Mouse (Mus musculus) midbrain, embryonic 12.5 days (tissue): ENCODE measurements around the gene Tex37. TPM values are rescaled to one million over a fixed set of nuclear protein-coding genes. Genes with fewer than 3 reads are reported as not detected.

Experiments
- ATAC-seq: fragments of 200-750 bp; cut with Nextera tagmentation; 2 replicates; pipeline ENCODE4 v1.8.0; 2017; ENCODE audit warnings: low read depth, moderate TSS enrichment, moderate library complexity; ENCODE audit not compliant: low FRiP score
- H3K27ac ChIP-seq: fragments of 300-500 bp; sonication (generic); replicated peaks from 2 replicates; pipeline ENCODE4 v1.5.1; 2016; ENCODE audit warnings: mild to moderate bottlenecking
- H3K27me3 ChIP-seq: fragments of 300-500 bp; sonication (generic); 2 replicates; pipeline ENCODE4 v1.6.1; 2016; ENCODE audit warnings: mild to moderate bottlenecking
- H3K36me3 ChIP-seq: fragments of 300-500 bp; sonication (generic); 2 replicates; pipeline ENCODE4 v1.6.1; 2016
- H3K4me1 ChIP-seq: fragments of 300-500 bp; sonication (generic); 2 replicates; pipeline ENCODE4 v1.6.1; 2016
- H3K4me2 ChIP-seq: fragments of 300-500 bp; sonication (generic); replicated peaks from 2 replicates; pipeline ENCODE4 v1.6.1; 2016; ENCODE audit warnings: mild to moderate bottlenecking, moderate library complexity
- H3K4me3 ChIP-seq: fragments of 300-500 bp; sonication (generic); 2 replicates; pipeline ENCODE4 v1.5.1; 2016; ENCODE audit warnings: mild to moderate bottlenecking
- H3K9ac ChIP-seq: fragments of 300-500 bp; sonication (generic); replicated peaks from 2 replicates; pipeline ENCODE4 v1.6.1; 2016; ENCODE audit warnings: mild to moderate bottlenecking, moderate library complexity
- H3K9me3 ChIP-seq: fragments of 300-500 bp; sonication (generic); 2 replicates; pipeline ENCODE4 v1.6.1; 2016; ENCODE audit warnings: mild to moderate bottlenecking
- WGBS: fragments of 180-500 bp; shearing (Covaris S2); methylation state at CpG from one replicate; pipeline ENCODE4 v1.1.7; 2016; 5-methylcytosine and 5-hydroxymethylcytosine counted together
- polyA plus RNA-seq: library from polyadenylated mRNA; unstranded; fragments of >200 nt; fragmentation: Nextera tagmentation; extraction: Ambion mirVana; gene quantifications from 2 replicates; pipeline ENCODE4 v1.2.1, GENCODE M21; 2016

Tex37 gene
- polyA plus RNA-seq, 1 experiment from 2014 or later = not detected

DNA sequence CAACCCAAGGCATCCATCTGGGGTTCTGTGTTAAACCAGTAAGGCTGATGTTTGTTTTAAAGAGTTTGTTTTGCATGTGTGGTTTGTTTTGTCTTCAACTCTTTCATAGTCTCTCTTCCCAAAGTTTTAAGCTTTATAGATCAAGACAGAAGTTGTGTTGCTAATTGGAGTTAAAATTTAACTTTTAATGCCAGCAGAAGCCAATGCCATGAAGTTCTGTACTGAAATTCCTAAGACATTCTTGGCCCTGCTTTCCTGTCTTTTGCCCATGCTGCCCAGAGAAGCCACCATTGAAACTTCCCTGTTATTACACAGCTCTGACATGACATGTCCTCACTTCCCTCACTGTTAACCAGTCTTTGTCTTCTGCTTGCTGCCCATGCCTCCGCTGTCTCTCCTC is 43.7 kb downstream of the Tex37 start:
- H3K4me3 ChIP-seq = no peak overlapping the region
- no peaks in the 10 kb centered on the region for H3K27me3 ChIP-seq
- H3K27ac ChIP-seq = no peak overlapping the region
- H3K4me1 ChIP-seq = peaks cover 20% of the 10 kb centered on the region; the same call in 1 of the 2 replicates
- H3K36me3 ChIP-seq = peaks cover 7% of the 10 kb centered on the region; the same call in 1 of the 2 replicates
- ATAC-seq = no peak
- WGBS = 94% methylated on average over 1 of the region's 1 CpGs
- no peaks in the 10 kb centered on the region for H3K9me3 ChIP-seq
- H3K4me2 ChIP-seq = no peak overlapping the region
- H3K9ac ChIP-seq = no peak overlapping the region

DNA sequence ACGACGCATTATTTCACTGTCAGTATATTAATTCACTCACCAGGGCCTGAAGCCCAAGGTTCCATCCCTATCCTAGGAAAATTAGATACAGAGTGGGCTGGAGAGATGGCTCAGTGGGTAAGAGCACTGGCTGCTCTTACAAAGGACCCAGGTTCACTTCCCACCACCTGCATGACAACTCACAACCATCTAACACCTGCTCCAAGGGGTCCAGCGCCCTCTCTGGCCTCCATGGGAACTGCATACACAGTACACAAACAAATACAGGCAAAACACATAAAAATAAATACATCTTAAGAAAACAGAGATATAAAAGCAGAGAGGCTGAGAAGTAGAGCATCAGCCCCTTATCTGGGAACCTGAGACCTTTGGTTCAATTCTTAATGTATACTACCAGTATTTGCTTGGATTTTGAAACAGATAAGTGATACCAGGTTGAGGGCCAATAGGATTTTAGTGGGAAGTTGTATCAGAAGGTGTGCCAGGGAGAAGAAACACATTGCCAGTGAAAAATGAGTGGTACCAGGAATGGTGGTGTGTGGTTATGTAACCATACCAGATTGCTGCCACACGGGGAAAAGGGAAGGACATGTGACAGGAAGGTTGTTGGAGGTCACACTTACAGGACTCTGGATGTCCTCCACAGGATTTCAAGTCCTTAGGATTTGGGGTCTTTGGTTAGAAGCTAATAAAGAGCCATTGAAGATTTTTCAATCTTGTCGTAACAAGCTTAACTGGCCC is 44.5 kb downstream of the Tex37 start:
- no peak overlapping the region for H3K9ac ChIP-seq
- no peak overlapping the region for H3K4me2 ChIP-seq
- peaks cover under 1% of the 10 kb centered on the region; the same call in 1 of the 2 replicates for H3K36me3 ChIP-seq
- no peaks in the 10 kb centered on the region for H3K9me3 ChIP-seq
- 73% methylated on average over 5 of the region's 5 CpGs for WGBS
- H3K27ac ChIP-seq = no peak overlapping the region
- ATAC-seq = no peak
- peaks cover 20% of the 10 kb centered on the region; the same call in 1 of the 2 replicates for H3K4me1 ChIP-seq
- H3K27me3 ChIP-seq = no peaks in the 10 kb centered on the region
- no peak overlapping the region for H3K4me3 ChIP-seq

DNA sequence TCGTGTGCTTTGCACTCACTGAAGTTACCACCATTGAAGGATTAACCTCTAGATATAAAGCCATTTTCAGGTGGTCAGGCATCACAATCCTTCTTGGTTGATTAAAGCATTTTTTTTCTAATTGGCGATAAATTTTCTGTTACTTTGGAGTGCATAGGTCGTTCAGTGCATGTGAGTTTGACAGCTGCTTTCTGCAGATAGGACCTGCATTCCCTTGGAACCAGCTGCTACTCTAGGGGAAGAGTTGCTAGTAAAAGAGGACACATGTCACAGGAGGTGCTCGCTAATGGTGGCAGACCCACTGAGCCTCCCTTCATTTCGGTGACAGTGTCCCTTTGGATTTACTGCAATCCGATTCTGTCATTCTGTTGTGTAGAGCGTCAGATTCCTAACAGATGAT is 46.2 kb downstream of the Tex37 start:
- Histone ChIP-seq H3K9ac (no peak overlapping the region), H3K4me3 (no peak overlapping the region), H3K9me3 (no peaks in the 10 kb centered on the region), H3K27ac (no peak overlapping the region), H3K4me1 (peaks cover 15% of the 10 kb centered on the region; the same call in 1 of the 2 replicates), H3K4me2 (no peak overlapping the region), H3K36me3 (no peaks in the 10 kb centered on the region), H3K27me3 (no peaks in the 10 kb centered on the region)
- WGBS = 80% methylated on average over 7 of the region's 7 CpGs
- ATAC-seq = no peak

DNA sequence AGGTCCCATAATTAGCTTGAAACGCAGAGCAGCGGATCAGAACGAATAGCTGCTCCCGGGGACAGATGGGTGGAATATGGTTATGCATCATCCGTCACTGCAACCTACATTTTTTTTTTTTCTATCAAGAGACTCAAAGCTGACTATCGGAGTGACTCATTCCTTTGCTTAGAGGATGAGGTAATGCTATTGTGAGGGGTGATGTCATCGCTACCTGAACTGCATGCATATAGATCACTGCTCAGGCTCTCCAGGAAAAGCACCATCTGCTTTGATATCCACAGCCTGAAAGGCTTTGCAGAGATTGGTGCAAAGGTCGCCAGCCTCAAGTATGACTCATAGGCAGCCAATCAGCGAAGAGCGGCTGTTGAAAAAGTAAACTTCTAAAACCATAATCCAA is 46.6 kb downstream of the Tex37 start:
- Histone ChIP-seq H3K27me3 (no peaks in the 10 kb centered on the region), H3K9me3 (no peaks in the 10 kb centered on the region), H3K4me2 (no peak overlapping the region), H3K36me3 (no peaks in the 10 kb centered on the region), H3K4me3 (no peak overlapping the region), H3K4me1 (peaks cover 15% of the 10 kb centered on the region; the same call in 1 of the 2 replicates), H3K9ac (no peak overlapping the region), H3K27ac (no peak overlapping the region)
- WGBS = 80% methylated on average over 10 of the region's 10 CpGs
- ATAC-seq = peak; percentile 83

DNA sequence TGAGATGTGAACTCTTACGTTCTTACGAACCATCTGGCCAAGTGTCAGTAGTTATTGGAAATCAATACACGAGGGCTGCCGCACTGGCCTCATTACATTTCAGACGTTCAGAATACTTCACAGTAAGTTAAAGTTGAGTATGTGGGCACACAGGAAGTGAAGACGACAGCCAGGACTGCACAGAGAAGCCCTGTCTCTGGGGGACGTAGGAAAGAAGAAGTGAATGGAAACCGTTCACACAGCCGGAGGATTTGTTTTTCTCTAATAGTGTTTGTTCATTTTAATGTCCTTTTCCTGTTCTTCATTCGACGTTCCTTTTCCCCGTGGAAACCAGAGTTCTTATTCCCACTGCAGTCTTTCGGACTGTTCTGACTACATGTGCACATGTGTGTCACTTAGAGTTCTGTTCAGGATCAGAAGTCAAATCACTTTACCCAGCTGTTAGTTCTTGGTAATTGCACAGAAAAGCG is 47.2 kb downstream of the Tex37 start:
- no peak overlapping the region for H3K27ac ChIP-seq
- H3K9ac ChIP-seq = no peak overlapping the region
- no peak overlapping the region for H3K4me3 ChIP-seq
- peaks cover 15% of the 10 kb centered on the region; the same call in 1 of the 2 replicates for H3K4me1 ChIP-seq
- H3K36me3 ChIP-seq = no peaks in the 10 kb centered on the region
- no peaks in the 10 kb centered on the region for H3K9me3 ChIP-seq
- WGBS = 82% methylated on average over 14 of the region's 14 CpGs
- H3K4me2 ChIP-seq = no peak overlapping the region
- ATAC-seq = no peak
- no peaks in the 10 kb centered on the region for H3K27me3 ChIP-seq

DNA sequence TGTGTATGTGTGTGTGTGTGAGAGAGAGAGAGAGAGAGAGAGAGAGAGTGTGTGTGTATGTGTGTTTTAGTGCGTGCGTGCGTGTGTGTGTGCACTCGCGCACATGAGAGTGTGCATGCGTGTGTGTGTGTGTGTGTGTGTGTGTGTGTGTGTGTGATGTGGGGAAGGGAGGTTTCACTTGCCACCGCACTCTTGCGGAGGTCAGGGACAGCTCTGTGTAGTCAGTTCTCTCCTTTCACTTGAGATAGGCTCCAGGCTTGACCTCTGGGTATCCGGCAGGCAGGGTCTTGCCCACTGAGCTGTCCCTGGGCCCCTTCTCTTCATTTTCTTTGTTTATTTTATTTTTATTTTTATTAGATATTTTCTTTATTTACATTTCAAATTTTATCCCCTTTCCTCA is 51.4 kb downstream of the Tex37 start:
- Histone ChIP-seq H3K4me3 (no peak overlapping the region), H3K36me3 (no peaks in the 10 kb centered on the region), H3K4me1 (peaks cover 10% of the 10 kb centered on the region; the same call in 1 of the 2 replicates), H3K27me3 (no peaks in the 10 kb centered on the region), H3K4me2 (no peak overlapping the region), H3K9me3 (no peaks in the 10 kb centered on the region), H3K27ac (no peak overlapping the region), H3K9ac (no peak overlapping the region)
- no peak for ATAC-seq
- 93% methylated on average over 9 of the region's 9 CpGs for WGBS

DNA sequence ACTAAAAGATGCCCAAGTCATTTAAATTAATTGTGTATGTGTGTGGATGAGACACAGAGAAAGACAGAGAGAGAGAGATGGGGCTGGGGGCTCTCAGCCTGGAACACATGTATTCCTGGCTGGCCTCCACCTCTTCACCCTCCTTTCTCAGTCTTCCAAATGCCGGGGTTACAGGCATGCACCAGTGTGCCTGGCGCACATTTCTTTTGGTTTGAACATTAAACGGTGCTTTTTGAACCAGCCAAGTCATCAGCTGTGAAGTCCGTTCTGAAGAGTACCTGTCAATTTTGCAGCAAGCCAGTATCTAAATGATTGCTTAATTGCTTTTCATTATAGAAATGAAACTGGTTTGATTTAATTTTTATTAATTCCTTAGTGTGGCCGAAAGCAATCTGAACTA is 52.0 kb downstream of the Tex37 start:
- no peak for ATAC-seq
- H3K9ac ChIP-seq = no peak overlapping the region
- no peak overlapping the region for H3K27ac ChIP-seq
- peaks cover 5% of the 10 kb centered on the region; the same call in 1 of the 2 replicates for H3K4me1 ChIP-seq
- H3K4me3 ChIP-seq = no peak overlapping the region
- 80% methylated on average over 5 of the region's 5 CpGs for WGBS
- no peaks in the 10 kb centered on the region for H3K9me3 ChIP-seq
- H3K4me2 ChIP-seq = no peak overlapping the region
- no peaks in the 10 kb centered on the region for H3K27me3 ChIP-seq
- no peaks in the 10 kb centered on the region for H3K36me3 ChIP-seq

DNA sequence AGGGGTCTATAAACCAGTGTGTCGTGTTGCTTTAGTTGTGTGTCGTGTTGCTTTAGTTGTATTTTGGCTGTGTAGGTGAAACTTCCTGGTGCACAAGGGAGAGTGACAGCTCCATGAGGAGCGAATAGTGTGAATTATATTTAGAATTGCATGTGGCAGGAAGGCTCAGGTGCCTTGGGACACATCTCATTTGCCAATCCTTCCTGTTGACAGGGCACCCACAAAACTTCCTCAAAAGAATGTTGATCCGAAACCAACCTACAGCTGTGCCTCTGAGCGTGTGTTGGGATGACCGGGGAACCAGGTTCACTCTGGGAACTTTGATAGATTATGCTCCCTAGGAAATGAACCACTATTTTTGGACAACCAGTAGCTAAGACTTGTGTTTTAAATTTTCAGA is 54.4 kb downstream of the Tex37 start:
- Histone ChIP-seq H3K27ac (no peak overlapping the region), H3K36me3 (peaks cover 6% of the 10 kb centered on the region; the same call in 1 of the 2 replicates), H3K9me3 (no peaks in the 10 kb centered on the region), H3K4me3 (no peak overlapping the region), H3K4me2 (no peak overlapping the region), H3K27me3 (no peaks in the 10 kb centered on the region), H3K4me1 (no peaks in the 10 kb centered on the region), H3K9ac (no peak overlapping the region)
- ATAC-seq = no peak
- 92% methylated on average over 6 of the region's 6 CpGs for WGBS

Other genes starting within 250 kb of the Tex37 start
- 2.4 and 3.9 TPM in 2 replicates for gene Rpia, start 126.7 kb downstream of the Tex37 start, polyA plus RNA-seq
- 14.4 and 15.6 TPM in 2 replicates for gene Eif2ak3, start 74.4 kb downstream of the Tex37 start, polyA plus RNA-seq
- not detected in 2 replicates for gene Foxi3, start 37.6 kb upstream of the Tex37 start, polyA plus RNA-seq
- gene Thnsl2, start 225.5 kb upstream of the Tex37 start, polyA plus RNA-seq = 3.4 and 3.9 TPM in 2 replicates